Mouse (Mus musculus) left cerebral cortex, adult 11 months (tissue): ENCODE data around the gene Mrps12.

Source experiments
- DNase-seq: peaks from one replicate; pipeline ENCODE4 v3.0.0; 2022; ENCODE audit warnings: low spot score

Mrps12 gene

GRCm38 (mm10) chr7:28758623-28759022 lies 17.0 kb upstream of the Mrps12 start:
- DNase-seq, result no peak

- no peak for DNase-seq
Measured at GRCm38 (mm10) chr7:28756079-28756478, 14.5 kb upstream of the Mrps12 start, which contains the start of gene Ccer2. Gene Ccer2 (plus strand): TSS chr7:28756174.

GRCm38 (mm10) chr7:28749935-28750334 lies 8.3 kb upstream of the Mrps12 start:
- no peak for DNase-seq

GRCm38 (mm10) chr7:28741368-28741708 lies 282 bp downstream of the Mrps12 start:
- no peak for DNase-seq

GRCm38 (mm10) chr7:28740949-28741348 lies 671 bp downstream of the Mrps12 start:
- DNase-seq, result no peak

- no peak for DNase-seq
Measured at GRCm38 (mm10) chr7:28739829-28740228, 1.8 kb downstream of the Mrps12 start.

- DNase-seq, result no peak
Measured at GRCm38 (mm10) chr7:28735701-28736100, 5.9 kb downstream of the Mrps12 start.

GRCm38 (mm10) chr7:28733211-28733610 lies 8.4 kb downstream of the Mrps12 start:
- DNase-seq, result no peak

- no peak for DNase-seq
Measured at GRCm38 (mm10) chr7:28732341-28733142, 9.1 kb downstream of the Mrps12 start.

- DNase-seq, result no peak
Measured at GRCm38 (mm10) chr7:28727649-28728340, 13.8 kb downstream of the Mrps12 start.

- DNase-seq, result peak; percentile 76
Measured at GRCm38 (mm10) chr7:28726600-28726999, 15.0 kb downstream of the Mrps12 start.

- no peak for DNase-seq
Measured at GRCm38 (mm10) chr7:28724613-28725012, 17.0 kb downstream of the Mrps12 start.

- no peak for DNase-seq
Measured at GRCm38 (mm10) chr7:28722079-28722478, 19.5 kb downstream of the Mrps12 start.

GRCm38 (mm10) chr7:28720753-28721537 lies 20.7 kb downstream of the Mrps12 start:
- no peak for DNase-seq

- no peak for DNase-seq
Measured at GRCm38 (mm10) chr7:28719650-28720049, 22.0 kb downstream of the Mrps12 start.

- DNase-seq, result no peak
Measured at GRCm38 (mm10) chr7:28719159-28719558, 22.5 kb downstream of the Mrps12 start.

GRCm38 (mm10) chr7:28717726-28718125 lies 23.9 kb downstream of the Mrps12 start:
- no peak for DNase-seq

- DNase-seq, result no peak
Measured at GRCm38 (mm10) chr7:28716590-28717281, 24.9 kb downstream of the Mrps12 start, which contains the start of gene Fbxo17. Gene Fbxo17 (plus strand): TSS chr7:28716804.

GRCm38 (mm10) chr7:28715598-28715997 lies 26.0 kb downstream of the Mrps12 start:
- DNase-seq, result no peak

GRCm38 (mm10) chr7:28714667-28715066 lies 27.0 kb downstream of the Mrps12 start:
- no peak for DNase-seq

GRCm38 (mm10) chr7:28710962-28711361 lies 30.7 kb downstream of the Mrps12 start:
- DNase-seq, result no peak

GRCm38 (mm10) chr7:28709454-28709853 lies 32.2 kb downstream of the Mrps12 start:
- DNase-seq, result no peak
